Mouse (Mus musculus) layer of hippocampus, postnatal 25 days (tissue): ENCODE data around the gene Npw. TPM values are rescaled to one million over a fixed set of nuclear protein-coding genes. Genes with fewer than 3 reads are reported as not detected.

Experiments
- DNase-seq, 2 experiments: peaks; one replicate each; pipeline ENCODE4 v3.0.0; 2022; ENCODE audit warnings: mixed read lengths in 2 of 2, low spot score in 1 of 2; ENCODE audit errors: extremely low spot score in 1 of 2
- total RNA-seq, 2 experiments: library from RNA; stranded (reverse); gene quantifications; 2 replicates each; pipeline ENCODE4 v1.2.3; 2021

The Npw gene
- total RNA-seq, 2 experiments from 2014 or later: 2.1 to 2.9 TPM

DNA sequence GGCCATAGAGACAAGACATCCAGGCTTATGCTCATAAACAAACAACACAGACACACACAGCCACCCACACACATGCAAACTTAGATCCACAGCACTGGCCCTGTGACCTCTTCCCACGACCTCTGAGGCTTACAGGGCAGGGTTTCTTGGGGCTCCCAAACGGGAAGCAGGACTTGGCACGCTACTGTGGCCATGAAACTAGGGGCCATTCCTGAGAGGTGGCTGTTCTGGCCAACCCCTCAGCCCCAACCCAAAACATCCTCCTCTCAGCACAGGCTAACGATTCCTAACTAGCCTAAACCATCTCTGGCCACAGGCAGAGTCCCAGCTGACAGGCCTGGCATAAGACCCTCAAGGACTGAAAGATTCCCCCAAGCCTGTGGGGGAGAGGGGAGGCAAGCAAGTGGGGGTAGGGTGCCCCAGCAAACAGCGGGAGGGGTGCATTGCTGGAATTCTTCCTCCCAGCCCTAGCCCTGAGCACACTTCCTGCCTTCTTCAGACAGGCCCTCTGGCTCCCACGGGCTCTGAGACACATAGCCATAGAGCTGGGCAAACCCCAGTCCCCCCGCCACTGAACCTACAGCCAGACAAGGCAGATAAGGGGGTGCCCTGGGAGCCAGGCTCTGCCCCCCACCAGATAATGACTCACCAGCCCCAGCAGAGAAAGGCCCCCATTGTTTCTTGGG is 14.1 kb downstream of the Npw start:
- no peak for DNase-seq

DNA sequence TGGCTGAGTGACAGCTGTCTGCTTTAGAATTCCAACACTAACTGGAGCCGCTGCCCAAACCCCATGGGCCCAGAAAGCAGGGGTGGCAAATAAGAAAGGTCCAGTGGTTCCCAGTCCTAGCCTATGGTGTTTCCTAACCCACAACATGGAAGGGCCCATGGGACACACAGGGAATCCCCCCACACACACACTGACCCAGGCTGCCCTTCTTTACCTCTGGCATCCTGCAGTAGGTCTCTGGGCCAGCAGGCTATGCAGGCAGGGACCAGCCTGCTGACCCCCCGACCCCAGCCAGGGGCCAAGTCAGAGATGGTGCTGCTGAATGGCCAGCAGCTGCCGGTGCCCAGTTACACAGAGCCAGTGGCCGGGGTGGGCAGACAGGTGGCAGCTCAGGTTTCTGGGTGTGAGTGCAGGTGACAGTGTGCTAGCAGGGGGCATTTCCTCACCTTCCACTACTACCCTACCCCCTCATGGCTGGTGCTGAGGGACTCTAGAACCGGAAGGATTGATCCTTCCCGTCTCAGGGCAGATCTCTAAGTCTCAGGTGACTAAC is 15.4 kb downstream of the Npw start:
- no peak for DNase-seq

DNA sequence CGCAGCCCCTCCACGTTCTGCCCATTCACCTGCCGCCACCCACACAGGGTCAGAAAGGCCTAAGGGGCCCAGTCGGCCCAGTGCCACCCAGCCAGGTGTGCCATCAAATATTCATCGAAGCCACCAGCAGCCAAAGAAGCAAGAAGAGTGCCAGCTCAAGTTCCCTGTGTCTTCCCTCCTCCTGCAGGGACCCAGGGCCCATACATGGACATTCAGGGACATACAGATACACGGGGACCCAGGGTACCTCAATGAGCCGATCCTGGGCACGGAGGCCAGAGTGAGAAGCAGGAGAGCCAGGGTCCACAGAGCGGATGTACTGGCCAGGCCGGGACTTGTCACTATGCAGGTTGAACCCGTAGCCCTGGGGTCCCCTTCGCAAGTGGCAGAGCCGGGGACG is 16.3 kb downstream of the Npw start:
- no peak for DNase-seq

DNA sequence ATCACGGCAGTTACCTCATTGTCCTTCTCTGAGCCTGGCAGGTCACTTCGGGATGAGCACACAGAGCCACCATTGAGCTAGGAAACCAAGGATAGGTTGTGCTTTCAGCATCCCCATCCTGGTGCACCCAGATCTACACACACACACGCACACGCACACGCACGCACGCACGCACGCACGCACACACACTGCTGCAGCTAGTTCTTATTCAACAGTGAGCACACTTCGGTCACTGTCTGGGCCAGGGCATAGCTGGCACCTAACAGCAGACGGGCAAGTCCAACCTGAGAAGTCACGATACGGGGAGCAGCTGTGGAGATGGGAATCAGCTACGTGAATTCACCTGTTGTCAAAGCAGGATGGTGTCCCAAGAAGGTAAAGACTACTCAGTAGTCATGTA is 17.7 kb downstream of the Npw start:
- DNase-seq: no peak

DNA sequence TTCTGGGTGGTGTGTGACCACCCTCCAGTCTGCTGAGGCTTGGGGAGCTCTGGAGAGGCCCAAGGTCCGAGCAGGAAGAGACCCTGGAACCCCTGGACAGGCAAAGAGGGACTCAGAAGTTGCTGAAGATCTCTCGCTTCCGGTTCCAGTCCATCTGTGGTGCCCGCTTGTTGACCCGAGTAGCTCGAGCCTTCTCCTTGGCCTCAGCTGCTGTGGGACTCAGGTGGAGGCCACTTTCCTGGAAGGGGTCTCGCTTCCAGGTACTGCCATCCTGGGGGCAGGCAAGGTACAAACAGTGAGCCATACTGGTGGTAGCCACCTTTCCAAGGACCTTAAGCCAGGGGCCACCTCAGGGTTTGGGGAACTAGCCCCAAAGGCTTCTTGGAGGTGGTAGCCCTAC is 18.1 kb downstream of the Npw start:
- no peak for DNase-seq

DNA sequence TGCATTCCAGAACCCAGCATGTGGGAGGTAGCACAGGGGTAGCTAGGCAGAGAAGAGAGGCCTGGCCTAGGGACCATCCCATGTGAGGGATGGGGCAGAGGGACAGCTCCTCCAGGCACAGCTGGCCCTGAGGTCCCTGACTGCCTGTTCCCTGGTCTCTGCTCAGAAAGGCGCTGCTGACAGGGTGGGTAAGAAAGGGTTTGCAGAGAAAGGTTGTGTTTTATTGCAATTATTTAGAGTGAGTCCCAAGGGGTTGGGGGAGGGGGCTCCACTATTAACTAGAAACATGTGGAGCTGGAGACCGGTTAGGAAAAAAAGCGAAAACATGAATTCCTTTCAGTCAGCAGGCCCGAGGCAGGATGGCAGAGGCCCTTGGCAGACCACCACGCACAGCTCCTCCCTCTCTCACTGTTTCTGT is 18.7 kb downstream of the Npw start:
- DNase-seq: no peak

DNA sequence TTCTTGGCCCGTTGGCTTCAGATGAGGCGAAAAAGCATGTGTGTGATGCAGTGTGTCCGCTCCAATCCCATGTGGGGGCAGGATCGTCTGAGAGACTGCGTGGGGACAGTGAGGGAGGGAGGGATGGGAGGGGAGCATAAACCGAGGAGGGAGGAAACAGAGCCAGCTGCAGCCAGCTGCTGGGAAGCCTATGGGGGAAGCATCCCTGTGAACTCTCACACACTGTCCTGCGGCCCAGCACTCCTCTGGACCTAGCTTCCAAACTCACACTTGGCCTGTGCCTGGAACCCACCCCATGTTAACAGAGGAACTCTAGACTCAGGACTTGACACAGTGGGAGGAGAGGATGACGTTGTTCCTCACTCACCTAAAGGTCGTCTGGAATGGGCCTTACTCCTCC is 19.4 kb downstream of the Npw start:
- no peak for DNase-seq

DNA sequence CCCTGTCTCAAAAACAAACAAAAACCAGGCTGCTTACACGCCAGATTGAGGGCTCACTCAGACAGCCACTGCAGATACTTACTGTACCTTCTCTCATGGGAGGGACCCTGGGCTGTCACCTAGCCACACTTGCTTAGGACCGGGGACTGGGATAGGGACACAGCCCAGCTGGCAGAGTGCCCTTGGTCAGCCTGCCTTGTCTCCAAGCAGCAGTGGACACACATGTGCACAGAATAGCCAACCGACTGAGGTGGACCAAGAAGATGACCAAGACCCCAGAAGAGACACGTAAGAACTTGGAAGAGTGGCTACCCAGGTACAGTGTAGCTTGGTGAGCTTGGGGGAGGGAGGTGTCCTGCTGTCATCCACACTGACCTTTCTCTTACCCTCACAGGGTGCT is 20.0 kb downstream of the Npw start:
- DNase-seq: no peak

DNA sequence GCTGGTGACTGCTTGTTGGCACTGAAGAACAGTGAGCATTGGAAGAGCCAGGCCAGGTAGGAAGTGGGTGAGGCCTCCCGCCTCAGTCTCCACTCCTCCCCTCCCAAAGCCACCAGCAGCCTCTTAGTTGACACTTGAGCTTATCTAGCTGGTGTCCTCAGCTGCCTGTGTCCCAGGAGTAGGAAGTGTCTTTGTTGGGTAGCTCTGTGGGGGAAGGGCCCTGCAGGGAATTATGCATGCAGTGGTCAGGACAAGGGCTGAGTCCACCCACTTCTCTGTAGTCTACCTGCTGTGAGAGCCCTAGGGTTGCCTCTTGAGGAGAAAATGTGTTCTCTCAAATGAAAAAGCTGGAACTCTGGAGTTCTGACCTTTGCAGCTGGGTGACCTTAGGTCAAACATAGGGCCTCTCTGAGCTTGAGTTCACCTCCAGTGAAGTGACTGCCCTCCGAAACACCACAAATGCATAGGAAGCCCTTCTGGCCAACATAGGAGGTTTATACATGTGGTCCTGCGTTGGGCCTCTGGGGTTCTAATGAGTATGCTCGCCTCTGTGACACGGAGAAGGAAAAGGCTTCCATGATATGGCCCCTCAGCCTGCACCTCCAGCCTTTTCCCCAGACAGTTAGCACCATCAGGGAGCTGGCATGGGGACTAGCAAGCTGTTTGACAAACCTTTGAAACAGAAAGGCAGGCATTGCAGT is 21.3 kb downstream of the Npw start:
- DNase-seq: no peak

DNA sequence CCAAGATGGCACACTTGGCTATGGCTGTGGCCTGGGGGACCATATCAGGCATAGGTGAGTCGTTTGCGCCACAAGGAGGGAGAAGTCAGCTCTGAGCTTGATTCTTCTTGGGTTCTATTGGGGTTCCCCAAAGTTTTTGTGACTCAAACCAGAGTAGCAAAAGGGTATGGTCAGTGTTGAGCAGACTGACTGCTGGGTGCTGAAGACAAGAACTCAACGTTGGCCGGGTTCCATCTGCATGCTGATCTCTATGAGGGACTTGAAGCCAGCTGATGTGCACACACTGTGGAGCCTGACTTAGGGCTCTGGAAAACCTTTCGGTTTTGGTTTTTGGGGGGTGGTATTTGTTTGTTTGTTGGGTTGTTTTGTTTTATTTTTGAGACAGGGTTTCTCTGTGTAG is 22.6 kb downstream of the Npw start:
- no peak for DNase-seq

DNA sequence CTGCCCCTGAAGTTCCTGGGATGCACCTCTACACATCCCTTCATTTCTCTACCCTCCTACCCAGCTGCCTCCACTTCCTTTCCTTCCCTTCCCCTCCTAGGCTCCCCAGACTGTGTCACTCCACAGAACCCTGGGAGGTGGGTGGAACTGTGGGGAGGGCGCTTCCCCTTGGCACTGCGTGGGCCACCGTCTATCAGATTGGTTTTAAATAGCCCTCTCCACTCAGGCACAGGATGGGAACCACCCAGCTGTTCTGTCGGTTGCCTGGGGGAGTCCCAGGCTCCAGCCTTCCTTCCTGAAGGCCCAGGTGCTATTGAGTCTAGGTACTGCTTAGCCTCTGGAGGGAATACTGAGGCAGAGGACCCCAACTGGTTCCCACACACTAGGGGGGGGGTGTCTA is 23.2 kb downstream of the Npw start:
- no peak for DNase-seq

DNA sequence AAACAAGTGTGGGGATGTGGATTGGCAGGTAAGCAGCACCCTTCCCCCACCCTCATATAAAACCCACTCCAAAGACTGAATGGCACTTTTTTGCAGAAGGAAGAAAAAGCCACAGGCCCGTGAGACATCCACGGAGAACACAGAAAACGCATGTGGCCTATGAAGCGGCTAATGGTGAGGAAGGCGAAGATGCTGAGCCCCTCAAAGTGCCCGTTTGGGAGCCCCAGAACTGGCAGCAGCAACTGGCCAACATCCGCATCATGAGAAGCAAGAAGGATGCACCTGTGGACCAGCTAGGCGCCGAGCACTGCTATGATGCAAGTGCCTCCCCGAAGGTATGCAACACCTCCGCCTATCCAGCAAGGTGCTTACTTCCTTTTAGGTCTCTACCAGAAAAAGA is 24.4 kb downstream of the Npw start:
- DNase-seq: no peak

DNA sequence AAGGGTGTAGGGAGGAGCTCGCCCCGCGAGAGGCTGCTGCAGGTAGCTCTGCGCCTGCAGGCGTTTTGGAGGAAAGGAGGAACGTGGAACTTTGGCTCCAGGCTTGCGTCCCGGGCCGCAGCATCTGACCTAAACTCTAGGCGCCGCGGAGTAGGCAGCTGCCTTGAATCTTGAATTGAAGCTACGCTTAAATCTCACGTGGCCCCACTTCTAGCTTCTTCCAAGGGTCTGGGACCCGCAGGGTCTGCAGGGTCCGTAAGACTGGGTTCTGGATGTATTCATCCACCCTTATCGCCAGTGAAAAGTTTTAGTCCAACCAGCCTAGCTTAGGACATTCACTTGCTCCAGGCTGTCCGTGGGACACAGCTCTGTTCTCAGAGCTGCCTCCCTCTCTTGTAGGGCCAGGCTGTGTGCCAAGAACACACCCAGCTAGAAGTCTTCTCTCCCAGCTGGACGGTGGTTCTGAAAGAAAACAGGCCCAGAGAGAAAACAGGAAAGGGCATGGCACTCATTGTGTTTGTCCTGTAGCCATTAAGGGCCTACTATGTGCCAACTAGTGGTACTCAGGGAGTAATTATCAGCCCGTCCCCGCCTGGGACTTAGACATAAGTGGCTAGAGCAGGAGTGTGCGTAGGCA is 25.3 kb downstream of the Npw start:
- DNase-seq: no peak

DNA sequence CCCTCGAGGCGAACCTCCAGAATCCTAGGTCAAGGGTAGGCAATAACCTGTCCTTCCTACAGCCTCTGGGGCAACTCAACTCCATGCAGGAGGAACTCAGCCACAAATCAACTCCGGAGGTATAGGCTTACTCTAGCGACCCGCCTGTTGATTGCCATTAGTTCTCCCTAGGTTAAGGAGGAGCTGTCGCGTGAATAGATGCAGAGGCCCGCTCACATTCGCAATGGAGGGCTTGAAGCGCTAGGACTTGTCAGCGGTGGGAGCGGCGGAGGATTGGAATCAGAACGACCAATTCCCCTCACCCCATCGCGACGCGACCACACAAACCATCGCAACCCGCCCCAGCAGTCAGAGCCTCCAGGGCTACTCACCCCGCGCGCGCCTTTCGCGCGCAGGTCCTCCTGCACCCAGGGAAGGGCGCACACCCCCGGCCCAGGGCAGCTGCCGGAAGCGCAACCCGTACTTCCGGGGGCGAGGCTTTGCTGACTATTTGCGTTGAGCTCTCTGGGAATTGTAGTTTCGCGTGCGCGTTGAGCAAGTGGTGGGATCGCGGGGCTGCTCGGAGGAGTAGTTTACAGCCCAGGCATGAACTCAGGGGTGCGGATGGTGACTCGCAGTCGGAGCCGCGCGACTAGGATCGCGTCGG is 26.0 kb downstream of the Npw start, which contains the start of the genes Tsc2 and Nthl1:
Gene Tsc2, minus strand, starts transcription at position 464 of the 646 bp plus-strand sequence.
Gene Nthl1, plus strand, starts transcription at position 514 of the 646 bp plus-strand sequence.
- peak; percentile 70 to 72 for DNase-seq

DNA sequence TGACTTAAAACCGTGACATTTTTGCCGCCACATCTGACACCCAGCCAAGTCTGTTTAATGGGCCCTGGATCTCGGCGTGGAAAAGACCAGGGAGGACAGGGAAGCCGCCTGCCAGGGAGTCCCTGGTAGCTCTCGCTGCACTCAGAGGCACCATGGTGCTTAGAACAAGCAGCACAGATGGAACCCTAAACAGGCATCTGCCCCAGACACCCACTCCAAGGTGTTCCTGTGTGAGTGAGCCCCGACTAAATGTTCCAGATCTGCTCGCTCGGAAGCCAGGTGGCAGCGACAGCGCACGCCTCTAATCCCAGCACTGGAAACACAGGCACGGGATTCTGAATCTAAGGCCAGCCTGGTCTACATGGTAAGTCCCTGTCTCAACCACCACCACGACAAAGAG is 28.2 kb downstream of the Npw start:
- peak; percentile 59 to 60 for DNase-seq

DNA sequence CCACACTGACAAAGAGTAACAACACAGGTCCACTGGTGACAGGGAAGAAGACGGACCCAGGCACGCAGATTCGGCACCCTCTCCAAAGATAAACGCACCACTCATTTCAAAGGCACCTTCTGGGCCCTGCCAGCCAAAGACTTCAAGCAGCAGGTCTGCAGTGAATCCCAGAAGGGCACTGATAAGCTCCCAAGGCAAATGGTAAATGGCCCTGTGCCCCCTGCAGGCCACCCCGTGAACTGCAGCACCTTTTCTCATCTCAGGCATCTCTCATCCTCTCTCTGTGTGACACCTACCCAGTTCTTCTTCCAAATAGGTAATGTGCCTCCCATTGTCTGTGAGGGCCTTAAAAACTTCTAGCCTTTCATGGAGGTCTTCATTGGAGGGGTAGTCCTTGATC is 29.6 kb downstream of the Npw start:
- peak; percentile 70 to 86 for DNase-seq

DNA sequence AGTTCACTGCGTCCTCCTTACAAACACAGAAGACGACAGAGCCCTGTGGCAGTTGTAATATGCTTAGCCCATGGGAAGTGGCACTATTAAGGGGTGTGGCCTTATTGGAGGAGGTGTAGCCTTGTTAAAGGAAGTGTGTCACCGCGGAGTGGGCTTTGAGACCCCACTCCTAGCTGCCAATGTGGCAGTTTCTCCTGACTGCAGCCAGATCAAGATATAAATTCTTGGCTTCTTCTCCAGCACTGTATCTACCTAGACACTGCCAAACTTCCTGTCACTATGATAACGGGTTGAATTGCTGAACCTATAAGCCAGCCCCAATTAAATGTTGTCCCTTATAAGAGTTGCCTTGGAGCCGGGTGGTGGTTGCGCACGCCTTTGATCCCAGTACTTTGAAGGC is 32.8 kb downstream of the Npw start:
- no peak for DNase-seq

DNA sequence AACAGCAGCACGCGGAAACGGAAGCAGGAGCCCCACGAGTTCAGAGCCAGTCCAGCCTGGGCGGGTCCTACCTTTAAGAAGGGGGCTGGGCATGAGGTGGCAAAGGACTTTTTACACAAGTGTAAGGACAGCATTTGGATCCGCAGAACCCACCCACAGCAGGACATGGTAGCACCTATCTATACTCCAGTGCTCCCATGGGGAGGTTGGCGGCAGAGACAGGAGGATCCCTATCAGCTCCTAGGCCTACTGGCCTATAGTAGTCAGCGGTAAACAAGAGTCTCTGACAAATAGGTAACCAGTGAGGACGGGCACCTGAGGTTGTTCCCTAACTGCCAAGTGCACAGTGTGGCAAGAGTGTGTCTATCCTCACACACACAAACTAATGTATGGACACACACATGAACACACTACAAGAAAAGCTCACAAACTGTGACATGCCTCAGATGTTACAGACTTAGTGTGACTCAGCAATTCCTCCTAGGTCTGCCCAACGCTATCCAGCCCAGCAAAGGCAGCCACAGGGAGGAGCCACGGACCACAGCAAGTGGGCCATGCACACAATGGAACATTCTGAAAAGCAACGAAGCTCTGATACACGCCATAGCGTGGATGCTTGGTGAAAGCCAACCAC is 40.6 kb downstream of the Npw start:
- DNase-seq: no peak

DNA sequence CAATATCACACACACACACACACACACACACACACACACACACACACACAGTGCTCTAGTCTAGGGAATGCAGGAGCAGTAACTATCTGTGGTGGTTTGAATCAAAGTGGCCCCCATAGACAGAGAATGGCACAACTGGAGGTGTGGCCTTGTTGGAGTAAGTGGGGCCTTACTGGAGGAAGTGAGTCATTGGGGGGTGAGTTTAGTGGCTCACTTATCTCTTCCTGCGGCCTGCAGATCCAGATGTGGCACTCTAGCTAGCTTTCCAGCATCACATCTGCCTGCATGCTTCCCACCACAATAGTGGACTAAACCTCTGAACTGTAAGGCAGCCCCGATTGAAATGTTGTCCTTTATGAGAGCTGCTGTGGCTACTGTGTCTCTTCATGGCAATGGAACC is 47.5 kb downstream of the Npw start:
- no peak for DNase-seq

DNA sequence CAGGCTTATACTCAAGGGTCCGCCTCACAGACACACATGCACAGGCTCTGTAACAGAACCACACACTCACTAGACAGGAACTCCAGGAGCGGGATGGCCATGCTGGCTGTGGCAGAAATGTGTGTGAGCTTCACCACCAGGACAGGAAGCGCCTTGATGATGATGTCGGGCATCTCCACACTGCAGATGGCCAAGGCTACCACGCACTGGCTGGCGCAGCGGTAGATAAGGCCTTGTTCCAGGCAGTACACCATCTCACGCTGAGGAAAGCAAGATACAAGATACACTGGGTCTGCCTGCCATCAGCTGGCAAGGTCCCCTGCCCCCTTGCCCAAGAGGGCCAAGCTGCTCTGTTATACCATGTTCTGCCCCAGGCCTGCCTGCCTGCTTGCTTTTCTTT is 49.4 kb downstream of the Npw start:
- DNase-seq: no peak
